Mouse (Mus musculus) kidney, embryonic 16.5 days (tissue): ENCODE measurements around the gene Cox8a. TPM values are rescaled to one million over a fixed set of nuclear protein-coding genes. Genes with fewer than 3 reads are reported as not detected.
A peak's percentile ranks its signal among the peaks of the same experiment; 100 is the strongest.

Experiments used
- ATAC-seq: fragments of 200-750 bp; cut with Nextera tagmentation; 2 replicates; pipeline ENCODE4 v1.8.0; 2017; ENCODE audit warnings: moderate TSS enrichment; ENCODE audit not compliant: low FRiP score, low TSS enrichment
- H3K27ac ChIP-seq: fragments of 300-500 bp; sonication (generic); 2 replicates; pipeline ENCODE4 v1.5.1; 2014; ENCODE audit warnings: low read length
- H3K27me3 ChIP-seq: fragments of 300-500 bp; sonication (generic); 2 replicates; pipeline ENCODE4 v1.6.1; 2014; ENCODE audit warnings: low read length, control low read depth, mixed read lengths; ENCODE audit not compliant: insufficient read depth
- H3K36me3 ChIP-seq: fragments of 300-500 bp; sonication (generic); 2 replicates; pipeline ENCODE4 v1.6.1; 2014; ENCODE audit warnings: low read length, control low read depth, mixed read lengths; ENCODE audit not compliant: insufficient read depth
- H3K4me1 ChIP-seq: fragments of 300-500 bp; sonication (generic); 2 replicates; pipeline ENCODE4 v1.6.1; 2014; ENCODE audit warnings: low read length, control low read depth, mixed read lengths; ENCODE audit not compliant: insufficient read depth
- H3K4me2 ChIP-seq: fragments of 300-500 bp; sonication (generic); replicated peaks from 2 replicates; pipeline ENCODE4 v1.6.1; 2014; ENCODE audit warnings: low read depth, low read length
- H3K4me3 ChIP-seq: fragments of 300-500 bp; sonication (generic); 2 replicates; pipeline ENCODE4 v1.5.1; 2014; ENCODE audit warnings: mild to moderate bottlenecking, low read length
- H3K9ac ChIP-seq: fragments of 300-500 bp; sonication (generic); replicated peaks from 2 replicates; pipeline ENCODE4 v1.6.1; 2014; ENCODE audit warnings: low read length
- H3K9me3 ChIP-seq: fragments of 300-500 bp; sonication (generic); 2 replicates; pipeline ENCODE4 v1.6.1; 2016; ENCODE audit warnings: low read length, control low read depth
- WGBS: fragments of 180-500 bp; shearing (Covaris S2); extraction: QIAGEN DNeasy Blood & Tissue Kit; methylation state at CpG from one replicate; pipeline ENCODE4 v1.1.7; 2014; 5-methylcytosine and 5-hydroxymethylcytosine counted together
- polyA plus RNA-seq: library from polyadenylated mRNA; unstranded; fragments of >200 nt; fragmentation: Nextera tagmentation; extraction: Ambion mirVana; gene quantifications from 2 replicates; pipeline ENCODE4 v1.2.1, GENCODE M21; 2015

The Cox8a gene
- polyA plus RNA-seq, 1 experiment from 2014 or later, result 1,116 TPM

GRCm38 (mm10) chr19:7246021-7246420, 28.6 kb upstream of the Cox8a start:
- 71% methylated on average over 3 of the region's 3 CpGs for WGBS
- peaks cover 5% of the 10 kb centered on the region for H3K4me1 ChIP-seq
- H3K4me2 ChIP-seq, result no peak overlapping the region
- H3K9ac ChIP-seq, result no peak overlapping the region
- no peak overlapping the region for H3K4me3 ChIP-seq
- no peak overlapping the region for H3K27ac ChIP-seq
- H3K36me3 ChIP-seq, result no peaks in the 10 kb centered on the region
- no peaks in the 10 kb centered on the region for H3K9me3 ChIP-seq
- H3K27me3 ChIP-seq, result no peaks in the 10 kb centered on the region
- ATAC-seq, result no peak

- H3K4me3 ChIP-seq, result peak within 1 kb of the TSS; percentile 76
- H3K9ac ChIP-seq, result peak within 1 kb of the TSS; percentile 81
- peak within 1 kb of the TSS; percentile 88 for H3K27ac ChIP-seq
- peak within 1 kb of the TSS; percentile 73 for H3K4me2 ChIP-seq
- WGBS, result under 1% methylated on average over 80 of the region's 80 CpGs
- no peaks in the 10 kb centered on the region for H3K9me3 ChIP-seq
- H3K27me3 ChIP-seq, result no peaks in the 10 kb centered on the region
- H3K36me3 ChIP-seq, result 0 out of 2 replicates have a peak, but pooled peaks cover 7% of the 10 kb centered on the region
- peaks cover 23% of the 10 kb centered on the region for H3K4me1 ChIP-seq
- peak; percentile 97 for ATAC-seq
Observed at GRCm38 (mm10) chr19:7240782-7241690, 23.6 kb upstream of the Cox8a start, which contains the start of gene Naa40. Naa40 (minus strand) TSS chr19:7241183.

- Histone ChIP-seq H3K27me3 (no peaks in the 10 kb centered on the region), H3K9me3 (no peaks in the 10 kb centered on the region), H3K4me1 (peaks cover 24% of the 10 kb centered on the region), H3K36me3 (0 out of 2 replicates have a peak, but pooled peaks cover 7% of the 10 kb centered on the region), H3K9ac (peak overlapping the region; percentile 81), H3K27ac (peak overlapping the region; percentile 88), H3K4me3 (peak overlapping the region; percentile 76), H3K4me2 (peak overlapping the region; percentile 73)
- peak; percentile 13 for ATAC-seq
- 1% methylated on average over 13 of the region's 13 CpGs for WGBS
Observed at GRCm38 (mm10) chr19:7240291-7240690, 22.9 kb upstream of the Cox8a start.

GRCm38 (mm10) chr19:7239574-7239973, 22.2 kb upstream of the Cox8a start:
- ATAC-seq, result no peak
- H3K4me1 ChIP-seq, result peaks cover 24% of the 10 kb centered on the region
- H3K9ac ChIP-seq, result no peak overlapping the region; the same call in 1 of the 2 replicates
- no peaks in the 10 kb centered on the region for H3K9me3 ChIP-seq
- H3K4me2 ChIP-seq, result peak overlapping the region; percentile 73
- 0 out of 2 replicates have a peak, but pooled peaks cover 7% of the 10 kb centered on the region for H3K36me3 ChIP-seq
- no peaks in the 10 kb centered on the region for H3K27me3 ChIP-seq
- H3K4me3 ChIP-seq, result peak overlapping the region; percentile 76
- no peak overlapping the region for H3K27ac ChIP-seq
- WGBS, result 83% methylated on average over 3 of the region's 3 CpGs

- peaks cover 13% of the 10 kb centered on the region; the same call in 1 of the 2 replicates for H3K36me3 ChIP-seq
- no peak overlapping the region for H3K9ac ChIP-seq
- peaks cover 24% of the 10 kb centered on the region for H3K4me1 ChIP-seq
- H3K27ac ChIP-seq, result no peak overlapping the region
- H3K4me2 ChIP-seq, result no peak overlapping the region
- no peak overlapping the region for H3K4me3 ChIP-seq
- 89% methylated on average over 4 of the region's 4 CpGs for WGBS
- no peaks in the 10 kb centered on the region for H3K9me3 ChIP-seq
- H3K27me3 ChIP-seq, result no peaks in the 10 kb centered on the region
- ATAC-seq, result no peak
Observed at GRCm38 (mm10) chr19:7236742-7237141, 19.3 kb upstream of the Cox8a start.

- no peak overlapping the region for H3K4me2 ChIP-seq
- peaks cover 19% of the 10 kb centered on the region for H3K4me1 ChIP-seq
- H3K27ac ChIP-seq, result no peak overlapping the region
- peaks cover 19% of the 10 kb centered on the region; the same call in 1 of the 2 replicates for H3K36me3 ChIP-seq
- 80% methylated on average over 2 of the region's 2 CpGs for WGBS
- H3K27me3 ChIP-seq, result no peaks in the 10 kb centered on the region
- H3K9me3 ChIP-seq, result no peaks in the 10 kb centered on the region
- H3K4me3 ChIP-seq, result no peak overlapping the region
- ATAC-seq, result no peak
- H3K9ac ChIP-seq, result 0 out of 2 replicates have a peak overlapping the region, but pooled peaks have one; percentile 7
Observed at GRCm38 (mm10) chr19:7236011-7236410, 18.6 kb upstream of the Cox8a start.

- Histone ChIP-seq H3K9ac (no peak overlapping the region), H3K27me3 (no peaks in the 10 kb centered on the region), H3K4me1 (peaks cover 19% of the 10 kb centered on the region), H3K9me3 (no peaks in the 10 kb centered on the region), H3K4me3 (no peak overlapping the region), H3K4me2 (no peak overlapping the region), H3K27ac (no peak overlapping the region), H3K36me3 (peaks cover 19% of the 10 kb centered on the region; the same call in 1 of the 2 replicates)
- ATAC-seq, result no peak
- whole genome bisulfite sequencing, result 90% methylated on average over 9 of the region's 9 CpGs
Observed at GRCm38 (mm10) chr19:7235461-7235860, 18.0 kb upstream of the Cox8a start.

- Histone ChIP-seq H3K4me1 (peaks cover 12% of the 10 kb centered on the region), H3K27ac (no peak overlapping the region), H3K4me2 (no peak overlapping the region), H3K36me3 (peaks cover 24% of the 10 kb centered on the region), H3K9me3 (no peaks in the 10 kb centered on the region), H3K4me3 (no peak overlapping the region), H3K27me3 (no peaks in the 10 kb centered on the region), H3K9ac (no peak overlapping the region)
- ATAC-seq, result peak; percentile 85
- WGBS, result 61% methylated on average over 8 of the region's 8 CpGs
Observed at GRCm38 (mm10) chr19:7234537-7235221, 17.3 kb upstream of the Cox8a start.

GRCm38 (mm10) chr19:7226511-7226914, 9.1 kb upstream of the Cox8a start:
- 82% methylated on average over 6 of the region's 6 CpGs for WGBS
- H3K4me2 ChIP-seq, result no peak overlapping the region
- H3K4me1 ChIP-seq, result no peaks in the 10 kb centered on the region
- H3K36me3 ChIP-seq, result peaks cover 37% of the 10 kb centered on the region
- no peak for ATAC-seq
- no peak overlapping the region for H3K4me3 ChIP-seq
- no peak overlapping the region for H3K27ac ChIP-seq
- no peak overlapping the region for H3K9ac ChIP-seq
- H3K27me3 ChIP-seq, result no peaks in the 10 kb centered on the region
- H3K9me3 ChIP-seq, result no peaks in the 10 kb centered on the region
